Mouse (Mus musculus) 3134 (cell line): ENCODE results near the gene Ezh2.
"Not testable (repeated sequence)": the region's sequence is repeated elsewhere in the genome, so short reads cannot be mapped to it uniquely, and the experiment has no call there.

ENCODE experiments used
- DNase-seq: peaks from one replicate; pipeline ENCODE4 v3.0.0-alpha.2; 2011; ENCODE audit warnings: low spot score; ENCODE audit not compliant: insufficient read length; ENCODE audit errors: extremely low read depth

The Ezh2 gene

GRCm38 (mm10) chr6:47594926-47595623, at the start of gene Ezh2:
Gene Ezh2, minus strand, starts transcription at chr6:47595341.
- DNase-seq = peak; percentile 92

DNA sequence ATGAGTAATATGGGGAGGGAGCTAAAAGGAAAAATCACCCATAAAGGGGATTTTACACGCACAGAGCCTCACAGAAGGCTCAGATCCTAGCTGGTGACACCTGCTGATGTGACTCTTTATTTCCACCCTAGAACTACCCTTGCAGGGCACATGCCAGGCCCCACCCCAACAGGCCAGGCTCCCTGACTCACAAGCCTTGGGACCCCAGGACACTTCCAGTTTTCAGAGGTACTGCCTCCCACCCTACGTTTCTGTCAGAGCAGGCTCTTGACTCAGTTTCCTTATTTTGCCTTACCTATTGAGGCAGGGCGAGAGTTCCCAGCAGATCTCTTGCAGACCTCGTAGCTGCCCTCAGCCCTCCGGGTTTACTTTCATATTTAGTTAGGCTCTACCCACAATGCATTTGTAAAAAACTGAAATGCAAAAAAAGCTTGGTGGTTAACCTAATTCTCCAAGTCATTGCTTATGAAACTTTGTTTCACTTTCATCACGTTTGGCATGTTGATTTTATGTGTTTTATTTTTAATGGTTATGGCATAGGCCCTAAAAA, 41.5 kb upstream of the Ezh2 start:
- DNase-seq = peak; percentile 59

DNA sequence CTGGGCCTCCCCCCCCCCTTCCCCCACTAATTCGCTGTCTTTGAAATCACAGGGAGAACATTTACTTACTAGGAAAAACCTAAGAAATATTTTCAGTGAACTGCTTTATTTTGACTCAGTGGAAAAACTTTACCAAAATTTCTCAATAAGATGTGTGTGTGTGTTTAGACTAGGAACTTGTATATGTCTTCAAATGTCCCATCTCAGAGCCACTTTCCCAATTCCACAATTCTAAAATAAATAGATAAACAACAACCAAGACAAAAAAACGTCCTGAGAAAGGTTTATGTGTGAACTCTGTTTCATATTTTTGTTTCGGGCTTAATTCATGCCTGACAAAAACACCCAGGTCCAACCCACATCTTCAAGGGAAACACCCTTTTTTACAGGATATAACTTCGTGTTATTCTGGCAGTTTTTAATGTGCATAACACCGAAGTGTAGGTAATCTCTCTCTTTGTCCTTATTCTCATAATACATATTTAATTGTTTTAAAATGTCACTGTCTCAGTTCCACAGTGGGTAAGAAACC, 40.9 kb upstream of the Ezh2 start:
- no peak for DNase-seq

DNA sequence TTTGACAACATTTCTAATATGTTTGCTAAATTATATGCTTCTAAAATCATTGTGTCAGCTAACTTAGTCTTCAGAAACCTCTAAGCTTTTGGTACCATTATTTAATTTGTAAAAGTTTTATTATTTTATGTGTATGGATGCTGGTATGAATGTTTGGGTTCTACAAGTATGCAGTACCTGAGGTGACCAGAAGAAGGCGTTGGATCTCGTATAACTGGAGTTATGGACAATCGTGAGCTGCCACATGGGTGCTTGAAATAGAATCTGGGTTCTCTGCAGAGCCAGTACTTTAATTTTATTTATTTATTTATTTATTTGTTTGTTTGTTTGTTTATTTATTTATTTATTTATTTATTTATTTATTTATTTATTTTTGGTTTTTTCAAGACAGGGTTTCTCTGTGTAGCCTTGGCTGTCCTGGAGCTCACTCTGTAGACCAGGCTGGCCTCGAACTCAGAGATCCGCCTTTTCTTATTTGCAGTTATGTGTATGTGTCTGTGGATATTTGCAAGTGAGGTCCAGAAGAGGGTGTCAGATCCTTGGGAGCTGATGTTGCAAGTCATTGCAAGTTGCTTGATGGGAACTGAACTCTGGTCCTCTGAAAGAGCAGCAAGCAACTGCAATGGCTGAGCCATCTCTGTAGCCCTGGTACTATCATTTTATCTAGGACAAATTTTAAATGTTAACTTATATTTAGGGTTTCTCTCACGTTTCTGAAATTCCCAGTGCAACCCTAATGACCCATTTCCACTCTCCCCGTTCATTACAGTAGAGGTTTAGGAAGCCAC, 40.3 kb upstream of the Ezh2 start:
- no peak for DNase-seq

DNA sequence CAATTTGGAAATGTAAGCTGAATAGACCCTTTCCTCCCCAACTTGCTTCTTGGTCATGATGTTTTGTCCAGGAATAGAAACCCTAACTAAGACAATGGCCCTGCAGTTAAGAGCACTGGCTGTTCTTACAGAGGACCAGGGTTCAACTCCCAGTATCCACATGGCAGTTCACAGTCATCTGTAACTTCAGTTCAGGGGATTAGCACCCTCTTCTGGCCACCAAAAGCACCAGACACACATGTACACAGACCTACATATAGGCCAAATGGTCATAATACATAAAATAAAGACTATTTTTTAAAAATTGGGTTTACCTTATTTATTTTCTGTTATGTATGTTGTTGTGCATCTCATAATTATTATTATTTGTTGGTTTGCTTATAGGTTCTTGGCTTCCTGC, 38.3 kb upstream of the Ezh2 start:
- no peak for DNase-seq

DNA sequence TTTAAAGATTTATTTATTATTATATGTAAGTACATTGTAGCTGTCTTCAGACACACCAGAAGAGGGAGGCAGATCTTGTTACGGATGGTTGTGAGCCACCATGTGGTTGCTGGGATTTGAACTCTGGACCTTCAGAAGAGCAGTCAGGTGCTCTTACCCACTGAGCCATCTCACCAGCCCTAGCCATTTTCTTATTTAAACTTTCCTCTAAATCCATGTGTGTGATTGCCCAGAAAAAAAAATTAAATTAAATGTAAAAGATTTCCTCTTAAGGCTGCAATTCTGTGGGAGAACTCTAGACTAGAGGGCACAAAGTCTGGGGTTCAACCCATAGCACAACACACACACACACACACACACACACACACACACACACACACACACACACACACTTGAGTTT, 34.9 kb upstream of the Ezh2 start:
- DNase-seq = not testable (repeated sequence)

DNA sequence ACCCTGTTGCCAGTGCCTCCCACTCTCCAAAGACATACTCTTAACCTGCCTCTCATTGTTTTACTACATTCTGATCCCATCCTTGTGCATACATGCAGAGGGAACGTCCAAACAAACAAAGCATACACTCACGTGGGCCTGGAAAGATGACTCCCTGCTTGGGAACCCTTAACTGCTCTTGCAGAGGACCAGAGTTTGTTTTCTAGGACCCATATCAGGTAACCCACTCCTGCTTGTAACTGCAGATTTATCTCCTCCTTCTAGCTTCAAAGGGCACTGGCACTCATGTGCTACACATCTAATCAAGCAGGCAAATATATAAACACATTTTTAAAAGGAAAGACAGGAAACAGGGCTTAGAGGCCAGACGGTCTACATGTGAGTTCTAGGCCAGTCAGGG, 32.8 kb upstream of the Ezh2 start:
- no peak for DNase-seq

DNA sequence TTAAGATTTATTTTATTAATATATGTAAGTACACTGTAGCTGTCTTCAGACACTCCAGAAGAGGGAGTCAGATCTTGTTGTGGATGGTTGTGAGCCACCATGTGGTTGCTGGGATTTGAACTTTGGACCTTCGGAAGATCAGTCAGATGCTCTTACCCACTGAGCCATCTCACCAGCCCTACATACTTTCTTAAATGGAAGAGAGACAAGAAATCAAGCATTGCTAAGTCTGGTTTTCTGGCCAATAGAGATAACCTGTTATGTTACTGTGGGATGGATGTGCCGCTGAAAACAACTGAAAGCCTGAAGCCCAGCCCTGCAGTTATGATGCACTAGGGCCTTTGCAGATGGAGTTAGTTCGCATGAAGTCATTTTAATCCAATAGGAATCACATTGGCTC, 31.8 kb upstream of the Ezh2 start:
- DNase-seq = not testable (repeated sequence)

DNA sequence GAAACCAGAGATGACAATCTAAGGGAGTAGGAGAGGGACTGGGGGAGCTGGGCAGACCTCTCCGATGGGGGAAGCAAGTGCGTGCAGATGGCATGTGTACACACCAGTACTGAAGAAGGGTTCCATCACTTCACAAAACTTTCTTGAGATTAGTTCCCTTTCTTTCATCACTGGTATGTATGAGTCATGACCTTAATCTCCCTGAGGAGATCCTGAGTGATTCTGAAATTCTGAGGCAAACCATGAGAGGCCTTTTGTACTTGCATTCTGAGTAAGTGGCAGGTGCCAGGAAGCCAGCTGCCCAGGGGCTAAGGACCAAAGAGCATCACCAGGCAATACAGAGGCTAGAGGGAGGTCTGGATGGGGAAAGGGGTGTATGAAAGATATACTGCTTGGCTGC, 25.9 kb upstream of the Ezh2 start:
- DNase-seq = peak; percentile 14

- not testable (repeated sequence) for DNase-seq
These were observed 13.2 kb upstream of the Ezh2 start for GRCm38 (mm10) chr6:47608306-47608705.

GRCm38 (mm10) chr6:47601931-47602330, 6.8 kb upstream of the Ezh2 start:
- DNase-seq = no peak

GRCm38 (mm10) chr6:47595696-47596095, 555 bp upstream of the Ezh2 start:
- DNase-seq = no peak

DNA sequence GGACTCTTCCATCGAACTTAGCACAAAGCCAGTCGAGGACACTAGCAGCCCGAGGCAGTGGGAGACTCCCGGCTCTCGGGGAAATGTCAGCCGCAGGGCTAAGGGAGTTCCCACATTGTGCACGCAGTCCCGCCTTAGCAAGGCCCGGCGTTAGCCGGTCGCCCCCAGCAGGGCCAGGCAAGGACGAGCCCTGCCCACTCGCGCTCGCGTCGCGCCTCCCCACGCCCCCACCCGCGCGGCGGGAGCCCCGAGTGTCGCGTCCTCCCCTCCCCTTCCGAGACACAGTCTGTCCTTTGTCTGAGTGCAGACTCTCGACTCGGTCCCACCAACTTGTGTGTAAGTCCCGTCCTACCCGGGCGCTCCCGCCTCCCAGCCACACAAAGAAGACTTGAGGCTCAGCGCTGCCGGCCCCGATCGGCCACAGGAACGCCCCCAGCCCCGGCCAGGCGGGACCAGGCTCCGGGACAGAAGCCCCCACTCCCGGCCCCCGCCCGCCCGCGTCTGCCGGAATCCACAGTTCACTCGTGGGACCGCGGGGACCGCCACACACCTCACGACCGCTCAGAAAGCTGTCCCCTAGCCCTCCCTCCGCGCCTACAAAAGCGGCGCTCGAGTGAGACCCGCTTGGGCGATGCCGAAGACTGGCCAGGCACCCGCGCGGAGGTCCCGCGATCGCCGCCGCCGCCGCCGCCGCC, 853 bp downstream of the Ezh2 start:
- DNase-seq = peak; percentile 82

GRCm38 (mm10) chr6:47593590-47593989, 1.6 kb downstream of the Ezh2 start:
- no peak for DNase-seq

- DNase-seq = peak; percentile 2
These were observed 7.8 kb downstream of the Ezh2 start for GRCm38 (mm10) chr6:47587332-47587731.

- no peak for DNase-seq
These were observed 22.3 kb downstream of the Ezh2 start for GRCm38 (mm10) chr6:47572887-47573286.

- no peak for DNase-seq
These were observed 29.7 kb downstream of the Ezh2 start for GRCm38 (mm10) chr6:47565326-47566035.

DNA sequence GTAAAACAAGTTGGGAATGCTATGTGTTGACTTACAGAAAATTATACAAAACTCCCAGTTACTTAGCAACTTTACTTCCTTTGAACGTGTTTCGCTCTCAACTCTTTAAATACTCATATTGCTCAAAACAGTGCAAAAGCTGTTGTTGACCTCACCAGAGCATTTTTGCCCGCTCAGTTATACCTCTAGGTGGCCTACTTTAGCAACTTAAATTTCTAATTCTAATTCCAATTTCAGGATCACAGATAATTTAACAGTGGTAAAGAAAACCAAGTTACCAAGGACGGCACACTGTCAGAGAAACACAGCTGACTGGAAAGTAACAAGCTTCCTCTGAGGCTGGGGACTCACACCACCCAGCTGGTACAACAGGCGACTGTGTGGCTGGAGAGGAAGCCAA, 33.7 kb downstream of the Ezh2 start:
- DNase-seq = no peak

DNA sequence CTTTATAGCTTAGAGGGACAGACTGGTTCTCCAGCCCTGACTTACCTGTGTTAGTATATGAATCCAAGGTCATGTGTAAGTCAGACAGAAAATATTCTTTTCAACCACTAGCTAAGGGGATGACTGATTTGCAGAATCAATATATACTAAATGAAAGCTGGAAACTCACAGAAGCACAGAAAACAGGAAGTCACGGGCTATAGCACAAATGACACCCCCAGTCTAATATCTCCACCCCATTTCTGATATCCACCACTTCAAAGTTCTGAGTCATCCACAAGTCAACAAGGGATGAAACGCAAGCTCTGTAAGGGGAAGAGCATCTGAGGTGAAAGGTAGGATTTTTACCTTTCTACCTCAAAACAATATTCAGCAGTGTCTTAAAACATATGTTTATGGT, 34.3 kb downstream of the Ezh2 start:
- no peak for DNase-seq

DNA sequence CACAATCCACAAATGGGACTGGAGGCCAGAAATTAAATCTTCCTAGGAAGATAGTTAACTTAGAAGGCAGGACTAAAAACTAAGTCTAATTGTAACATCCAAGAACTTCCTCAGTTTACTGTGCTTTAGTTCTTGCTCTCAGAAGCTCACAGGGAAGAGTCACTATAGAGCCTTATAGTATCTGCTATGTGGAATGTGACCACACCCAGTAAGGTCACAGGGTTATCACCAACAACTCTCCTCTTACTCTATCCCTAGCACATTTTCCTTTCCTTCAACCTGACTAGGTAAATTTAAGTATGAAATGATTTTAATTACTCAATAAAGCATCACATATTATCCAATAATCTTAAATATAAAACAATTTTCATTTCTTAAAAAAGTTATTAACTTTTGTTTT, 34.7 kb downstream of the Ezh2 start:
- DNase-seq = no peak
